8 mouse cellular contexts compared by ENCODE assay signal in genomic region chr14:118157146-118157545, GRCm38 (mm10). TPM values are rescaled to one million over a fixed set of nuclear protein-coding genes. Genes with fewer than 3 reads are reported as not detected.
DNase-seq lines count a peak whose midpoint lies in the region; ATAC-seq and TF ChIP-seq lines count a peak whose summit lies in the region.

No protein-coding gene starts in this region.

- no peak overlapping the region for H3K9ac ChIP-seq in forebrain, embryonic 13.5 days
- no peak overlapping the region for H3K9ac ChIP-seq in forebrain, embryonic 16.5 days (replicated peaks; ENCODE audit: low read depth, low read length)

- peak; percentile 17; the same call in 1 of the 2 replicates for ATAC-seq in forebrain, embryonic 13.5 days
- ATAC-seq in forebrain, embryonic 16.5 days, result no peak
- ATAC-seq in hematopoietic stem cell, adult 5-6 weeks (replicated peaks in 1 of 2; ENCODE audit: insufficient read depth in 1 of 2, low FRiP score in 2 of 2, low TSS enrichment in 1 of 2, low read depth in 1 of 2, poor library complexity in 2 of 2, severe bottlenecking in 2 of 2), result peak; percentile 59 to 65; a peak in 1 of 4 replicates

- H3K36me3 ChIP-seq in forebrain, embryonic 13.5 days (ENCODE audit: poor library complexity, severe bottlenecking), result peaks cover 53% of the 10 kb centered on the region
- peaks cover 21% of the 10 kb centered on the region for H3K36me3 ChIP-seq in forebrain, embryonic 16.5 days (ENCODE audit: control insufficient read depth, insufficient read depth)
- peaks cover 3% of the 10 kb centered on the region for H3K36me3 ChIP-seq in testis, adult 2 months (ENCODE audit: control insufficient read depth, insufficient read depth, low read length)

- no peaks in the 10 kb centered on the region for H3K9me3 ChIP-seq in forebrain, embryonic 13.5 days (replicated peaks)
- H3K9me3 ChIP-seq in forebrain, embryonic 16.5 days (ENCODE audit: control insufficient read depth, low read length), result no peaks in the 10 kb centered on the region

- H3K4me1 ChIP-seq in forebrain, embryonic 13.5 days, result no peaks in the 10 kb centered on the region
- no peaks in the 10 kb centered on the region for H3K4me1 ChIP-seq in forebrain, embryonic 16.5 days (replicated peaks; ENCODE audit: control insufficient read depth, insufficient read depth, low read length)
- no peaks in the 10 kb centered on the region for H3K4me1 ChIP-seq in testis, adult 2 months (ENCODE audit: control insufficient read depth, insufficient read depth, low read length)

- peak; percentile 92 for TF ChIP-seq CTCF in testis, adult 2 months (IDR thresholded peaks at IDR 0.05; ENCODE audit: control insufficient read depth, insufficient read depth, insufficient replicate concordance, low read depth, low read length)

- no peak for TF ChIP-seq POLR2A in testis, adult 2 months (IDR thresholded peaks at IDR 0.05; ENCODE audit: control insufficient read depth, low read depth, low read length)

- WGBS in forebrain, embryonic 13.5 days, result 20% methylated on average over 5 of the region's 5 CpGs
- 14% methylated on average over 5 of the region's 5 CpGs for WGBS in forebrain, embryonic 16.5 days

- no peak overlapping the region for H3K4me2 ChIP-seq in forebrain, embryonic 13.5 days
- no peak overlapping the region for H3K4me2 ChIP-seq in forebrain, embryonic 16.5 days (ENCODE audit: low read length)

- no peak overlapping the region for H3K27ac ChIP-seq in forebrain, embryonic 13.5 days
- H3K27ac ChIP-seq in forebrain, embryonic 16.5 days (ENCODE audit: low read length), result no peak overlapping the region
- no peak overlapping the region for H3K27ac ChIP-seq in testis, adult 2 months (ENCODE audit: control insufficient read depth, insufficient read depth, low read depth, low read length)

- no peaks in the 10 kb centered on the region for H3K27me3 ChIP-seq in forebrain, embryonic 13.5 days
- no peaks in the 10 kb centered on the region for H3K27me3 ChIP-seq in forebrain, embryonic 16.5 days (replicated peaks; ENCODE audit: control insufficient read depth, insufficient read depth, low read length)
- no peaks in the 10 kb centered on the region for H3K27me3 ChIP-seq in testis, adult 2 months (ENCODE audit: control insufficient read depth, insufficient read depth, low read length)

- DNase-seq in testis, postnatal 14 days (ENCODE audit: low spot score), result no peak
- DNase-seq in cerebellum, postnatal 14 days, result peak; percentile 67 to 80
- peak; percentile 56 for DNase-seq in lung, postnatal 14 days
- DNase-seq in spleen, postnatal 10 days (ENCODE audit: low spot score in 2 of 2), result peak; percentile 35 to 75

- no peak overlapping the region for H3K4me3 ChIP-seq in forebrain, embryonic 13.5 days
- no peak overlapping the region for H3K4me3 ChIP-seq in forebrain, embryonic 16.5 days (replicated peaks; ENCODE audit: low read length)
- no peak overlapping the region for H3K4me3 ChIP-seq in testis, adult 2 months (ENCODE audit: control insufficient read depth, low read depth, low read length)

RNA-seq across cellular contexts. Expression of gene Gpr180, which starts 20.2 kb away (rescaled TPM):
- polyA plus RNA-seq in forebrain, embryonic 13.5 days (2015; fragmentation: Nextera tagmentation; extraction: Ambion mirVana), result 28.1 and 31.4 TPM in 2 replicates
- 32.7 and 33.5 TPM in 2 replicates for polyA plus RNA-seq in forebrain, embryonic 16.5 days (2015; fragmentation: Nextera tagmentation; extraction: Ambion mirVana)
- 25.2 and 26.3 TPM in 2 replicates for polyA plus RNA-seq in testis, adult 2 months (2012; rRNA removed)
- 10.4 and 10.8 TPM in 2 replicates for total RNA-seq in hematopoietic stem cell, adult 5-6 weeks (2017)

RNA-seq across cellular contexts. Expression of gene Tgds, which starts 24.6 kb away (rescaled TPM):
- polyA plus RNA-seq in forebrain, embryonic 13.5 days (2015; fragmentation: Nextera tagmentation; extraction: Ambion mirVana), result 23.9 and 24.4 TPM in 2 replicates
- 20.2 and 22.8 TPM in 2 replicates for polyA plus RNA-seq in forebrain, embryonic 16.5 days (2015; fragmentation: Nextera tagmentation; extraction: Ambion mirVana)
- polyA plus RNA-seq in testis, adult 2 months (2012; rRNA removed), result 3.2 and 3.5 TPM in 2 replicates
- total RNA-seq in hematopoietic stem cell, adult 5-6 weeks (2017), result 25.0 and 27.0 TPM in 2 replicates
